Mouse (Mus musculus) c-Kit-positive CD71-negative TER-119-negative erythroid progenitor cells, embryonic 14.5 days (primary cell): ENCODE data around the gene Sh3kbp1.
"Not testable (repeated sequence)": the region's sequence is repeated elsewhere in the genome, so short reads cannot be mapped to it uniquely, and the experiment has no call there.

Source experiments
- DNase-seq: peaks from one replicate; pipeline ENCODE4 v3.0.0-alpha.2; 2013; ENCODE audit warnings: low read depth

Sh3kbp1 gene

DNA sequence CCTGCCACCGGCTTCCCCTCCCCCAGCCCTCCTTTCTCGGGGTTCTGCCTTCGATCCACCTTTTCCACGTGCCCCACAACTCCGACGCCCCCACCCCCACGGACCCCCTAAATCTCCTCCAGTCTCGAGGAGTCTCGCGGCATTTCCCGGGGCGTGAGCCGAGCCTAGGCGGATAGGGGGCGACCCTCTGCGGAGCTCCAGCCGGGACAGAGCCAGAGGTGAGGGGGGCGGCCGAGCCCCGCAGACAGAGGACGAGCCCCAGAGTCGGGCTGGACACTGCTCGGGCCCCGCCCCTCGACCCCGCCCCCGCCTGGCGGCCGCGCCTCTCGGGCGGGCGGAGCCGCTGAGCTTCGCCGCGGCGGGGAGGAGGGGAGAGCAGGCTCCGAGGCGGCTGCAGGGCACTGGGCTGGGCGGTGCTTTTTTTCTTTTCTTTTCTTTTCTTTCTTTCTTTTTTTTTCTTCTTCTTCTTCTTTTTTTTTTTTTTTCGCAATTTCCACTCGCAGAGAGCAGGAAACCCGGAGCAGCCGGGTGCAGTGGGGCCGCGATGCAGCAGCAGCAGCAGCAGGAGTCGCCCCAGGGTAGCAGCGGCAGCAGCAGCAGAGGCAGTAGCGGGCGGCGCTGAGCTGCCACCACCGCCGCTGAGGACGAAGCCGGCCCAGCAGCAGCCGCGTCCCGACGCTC is at the start of gene Sh3kbp1:
TSS of gene Sh3kbp1 (plus strand) at position 366 of the 681 bp plus-strand sequence.
- DNase-seq, result no peak

DNA sequence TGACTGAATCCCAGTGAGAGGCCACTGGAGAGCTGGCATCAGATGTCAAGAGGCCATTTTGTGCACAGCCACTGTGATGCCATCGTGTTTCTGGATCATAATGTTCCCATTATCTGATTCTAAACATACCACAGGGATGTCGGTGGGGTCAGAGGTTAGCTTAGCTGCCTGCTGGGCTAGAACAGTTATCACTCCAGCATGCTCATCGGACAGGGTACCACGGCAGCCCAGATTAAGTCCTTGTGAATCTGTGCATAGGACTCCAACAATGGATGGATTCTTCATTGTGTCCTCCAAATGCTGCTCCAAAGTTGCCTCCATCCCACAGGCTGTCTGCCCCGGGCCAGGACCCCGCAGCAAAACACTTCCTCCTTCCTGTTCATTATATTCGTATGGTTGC is 42.3 kb upstream of the Sh3kbp1 start:
- not testable (repeated sequence) for DNase-seq

DNA sequence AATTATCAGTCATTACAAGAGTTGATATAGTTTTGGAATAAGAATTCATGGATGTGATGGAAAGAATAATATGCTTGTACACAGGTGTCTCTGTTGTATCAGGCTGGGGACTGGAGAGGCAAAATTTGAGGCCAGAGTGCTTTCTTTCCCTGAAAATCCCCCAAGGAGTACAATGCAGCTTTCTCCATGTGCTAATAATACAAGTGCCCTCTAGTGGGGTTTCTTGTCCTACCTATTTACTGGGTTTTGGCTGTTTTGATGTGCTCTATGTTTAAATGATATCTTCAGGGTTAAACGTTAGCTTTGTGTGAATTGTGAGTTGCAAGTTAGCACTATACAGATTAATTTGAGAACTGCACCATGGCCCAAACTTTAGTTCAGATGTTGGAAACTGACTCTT is 35.4 kb upstream of the Sh3kbp1 start:
- DNase-seq, result no peak

DNA sequence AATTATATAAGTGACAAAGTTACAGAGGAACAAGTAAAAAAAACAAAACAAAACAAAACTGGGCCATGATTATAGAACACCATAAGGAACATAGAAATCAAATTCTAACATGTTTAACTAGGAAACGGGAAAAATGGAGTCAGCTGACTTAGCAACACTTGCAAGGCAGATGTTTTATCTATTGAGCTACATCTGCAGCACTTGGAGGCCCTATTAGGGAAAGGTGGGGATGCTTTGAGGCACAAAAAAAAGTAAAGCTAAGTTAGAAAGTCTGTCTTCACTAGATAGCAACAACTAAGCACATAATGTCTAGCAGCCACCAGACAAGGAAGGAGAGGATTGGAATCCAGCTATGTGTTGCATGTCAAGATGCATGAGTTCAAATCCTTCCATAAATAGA is 29.6 kb upstream of the Sh3kbp1 start:
- peak; percentile 8 for DNase-seq

DNA sequence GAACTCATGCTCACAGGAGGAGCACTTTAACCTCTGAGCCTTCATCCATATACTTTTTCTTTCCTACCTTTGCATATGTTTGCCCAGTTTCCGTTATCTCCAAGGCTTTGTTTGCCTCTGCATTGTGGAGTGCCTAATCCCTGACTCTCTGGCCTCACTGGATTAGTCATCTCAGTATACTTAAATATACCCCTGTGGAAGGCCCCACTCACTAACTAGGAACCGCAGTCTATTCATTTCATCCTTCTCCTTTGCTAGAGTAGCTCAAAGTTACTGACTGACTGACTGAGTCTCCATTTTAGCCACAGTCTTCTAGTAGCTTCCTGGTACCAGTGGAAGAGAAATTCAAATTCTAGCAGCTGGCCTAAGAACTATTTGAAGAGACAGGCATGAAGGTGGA is 22.2 kb upstream of the Sh3kbp1 start:
- no peak for DNase-seq

DNA sequence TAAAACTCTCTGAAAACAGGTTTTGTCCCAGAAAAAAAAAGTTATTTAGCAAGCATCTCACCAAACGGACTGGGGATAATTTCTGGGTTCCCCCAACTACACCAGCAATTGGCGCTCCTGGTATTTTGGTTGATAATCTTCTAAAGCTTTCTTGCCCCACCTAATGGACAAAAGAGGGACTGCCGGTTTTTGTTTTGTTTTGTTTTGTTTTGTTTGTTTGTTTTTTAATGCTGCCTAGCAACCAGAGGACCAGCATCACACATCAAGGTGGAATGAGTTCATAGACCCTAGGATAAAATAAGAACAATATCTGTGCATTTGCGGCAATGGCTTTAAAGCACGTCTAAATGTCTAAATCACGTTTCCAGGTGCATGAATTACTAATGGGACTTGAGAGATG is 20.1 kb upstream of the Sh3kbp1 start:
- peak; percentile 34 for DNase-seq

DNA sequence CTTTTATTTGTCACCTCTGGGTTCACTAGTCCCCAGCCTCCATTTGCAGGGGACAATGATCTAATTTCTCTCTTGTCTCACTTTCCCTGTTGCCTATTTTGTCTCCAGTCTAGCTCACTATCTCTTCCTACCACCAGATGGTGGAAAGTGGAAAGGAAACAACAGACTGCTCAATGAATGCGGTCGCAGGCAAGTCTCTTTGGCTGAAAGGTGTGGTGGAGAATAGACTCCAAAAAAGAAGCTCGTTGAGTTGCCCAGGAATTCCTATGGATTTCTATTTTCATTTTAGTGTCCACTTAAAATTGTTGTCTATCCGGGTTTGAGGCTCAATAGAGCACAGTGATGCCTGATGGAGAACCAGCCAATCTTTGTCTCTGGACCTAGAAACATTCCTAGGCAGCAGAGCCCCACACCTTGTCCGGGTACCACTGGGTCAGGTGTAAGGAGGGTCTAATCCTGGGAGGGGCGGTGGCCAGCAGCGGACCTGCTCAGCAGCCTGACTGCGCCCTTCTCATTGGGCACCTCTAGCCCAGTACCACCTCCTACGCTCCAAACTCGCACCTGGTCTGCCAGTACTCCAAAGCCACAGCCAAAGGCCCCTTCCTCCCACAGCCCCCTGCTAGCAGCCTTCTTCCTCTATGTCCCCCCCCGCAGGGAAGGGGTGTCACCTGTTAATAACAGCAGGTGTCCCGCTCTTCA is 715 bp upstream of the Sh3kbp1 start:
- no peak for DNase-seq

DNA sequence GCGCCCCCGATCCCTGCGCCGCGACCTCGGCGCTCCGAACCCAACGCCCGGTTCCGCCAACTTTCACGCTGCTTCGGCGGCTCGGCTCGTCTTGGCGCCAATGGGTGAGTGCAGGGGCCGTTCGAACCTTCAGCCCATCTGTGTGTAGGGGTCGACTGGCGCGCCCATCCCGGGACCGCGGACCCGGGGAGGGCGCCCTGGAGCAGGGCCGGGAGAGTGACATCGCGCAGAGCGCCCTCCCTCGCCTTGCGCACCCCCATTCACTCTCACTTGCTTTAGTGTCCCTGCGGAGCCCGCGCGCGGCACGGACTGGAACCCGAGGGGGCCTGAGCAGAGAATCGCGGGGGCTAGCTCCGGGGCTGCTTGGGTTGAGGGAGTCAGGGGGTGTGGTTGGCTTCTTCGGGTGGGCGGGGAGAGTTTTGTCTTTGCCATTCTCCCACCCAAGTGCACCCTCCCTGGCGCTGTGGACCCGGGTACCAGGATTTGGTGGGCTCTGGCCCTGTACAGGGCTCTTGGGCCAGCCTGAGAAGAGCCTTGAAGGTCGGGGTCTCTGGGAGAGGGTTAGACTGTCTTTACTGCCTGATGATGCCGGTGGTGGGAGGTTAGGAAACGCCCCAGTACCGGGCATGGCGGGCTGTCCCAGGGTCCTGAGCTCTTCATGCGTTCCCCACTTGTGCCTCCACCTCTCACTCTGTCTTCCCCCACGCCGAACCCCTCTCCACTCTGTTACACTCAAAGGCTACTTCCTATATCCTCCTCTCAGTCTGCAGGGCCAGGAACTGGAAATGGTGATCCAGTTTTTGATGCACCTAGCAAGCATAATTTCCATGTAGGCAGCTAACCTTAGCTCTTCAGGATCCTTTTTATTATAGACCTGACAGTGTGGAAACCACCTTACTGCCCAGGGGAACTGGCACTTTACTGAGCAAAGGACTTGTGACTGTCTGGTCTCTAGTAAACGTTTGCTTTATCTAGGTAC is 805 bp downstream of the Sh3kbp1 start:
- no peak for DNase-seq

DNA sequence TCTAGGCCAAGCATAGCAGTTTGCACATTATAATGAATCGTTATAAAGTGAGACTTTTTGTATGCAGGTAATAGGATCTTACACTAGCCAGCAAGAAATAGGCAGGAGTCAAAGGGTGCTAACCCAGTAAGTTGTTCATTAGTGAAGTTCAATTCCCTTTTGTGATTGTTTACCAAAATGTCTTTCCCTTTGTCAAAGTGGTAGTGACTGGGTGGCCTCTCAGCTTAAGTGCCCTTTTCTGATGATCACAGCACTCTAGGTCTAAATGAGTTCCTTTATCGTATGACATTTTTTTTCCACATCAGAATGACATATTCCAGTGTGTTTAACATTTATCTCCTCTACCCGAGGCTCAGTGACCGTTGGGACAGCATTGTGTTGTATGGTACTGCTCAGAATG is 1.6 kb downstream of the Sh3kbp1 start:
- DNase-seq, result no peak

DNA sequence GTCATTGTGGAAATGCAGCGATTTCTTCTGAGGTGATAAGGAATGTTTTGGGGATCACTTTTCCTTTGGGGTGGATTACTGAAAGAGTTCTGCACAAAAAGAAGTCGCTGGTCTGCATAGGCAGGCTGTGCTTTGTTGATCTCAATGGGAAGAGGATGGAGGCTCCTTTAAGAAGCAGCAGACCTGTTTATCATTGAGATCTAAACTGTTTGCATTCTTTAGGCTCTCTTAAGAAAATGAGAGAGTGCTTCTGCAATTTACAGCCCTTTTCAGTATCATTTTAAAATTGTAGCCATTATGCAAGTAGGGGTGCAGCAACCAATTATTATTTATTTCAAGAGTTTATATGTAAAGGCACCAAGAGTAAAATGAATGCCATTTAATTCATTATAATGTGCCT is 2.1 kb downstream of the Sh3kbp1 start:
- DNase-seq, result no peak

DNA sequence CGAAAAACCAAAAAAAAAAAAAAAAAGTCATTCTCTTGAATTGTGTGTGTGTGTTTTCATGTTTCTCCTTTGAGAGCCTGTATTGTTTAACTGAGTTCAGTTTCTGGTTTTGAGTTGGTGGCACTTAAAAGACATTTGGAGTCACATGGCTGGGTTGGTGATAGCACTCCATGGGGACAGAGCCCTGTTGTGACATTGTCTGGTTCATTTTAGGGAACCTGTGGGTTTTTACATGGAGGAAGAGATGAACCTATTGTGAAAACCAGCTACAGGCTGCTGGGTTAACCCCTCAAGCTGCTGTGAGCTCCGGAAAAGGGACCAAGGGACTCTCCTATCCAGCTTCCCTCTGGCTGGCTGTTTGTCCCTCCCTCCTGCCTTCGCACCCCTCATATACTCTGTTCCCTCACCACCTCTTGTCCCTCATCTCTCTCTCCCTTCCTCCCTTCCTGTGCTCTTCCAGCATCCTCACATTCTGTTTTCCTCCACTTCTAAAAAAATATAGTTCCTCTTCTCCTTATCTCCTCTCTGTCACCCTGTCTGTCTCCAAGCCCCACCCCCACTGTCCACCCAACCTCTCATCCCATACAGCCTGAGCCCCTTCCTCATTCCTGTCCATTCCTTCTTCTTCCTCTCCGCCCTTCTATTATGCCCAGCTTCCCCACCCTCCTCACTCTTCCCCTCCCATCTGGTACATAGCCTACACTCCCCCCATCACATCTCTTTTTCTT is 11.6 kb downstream of the Sh3kbp1 start:
- DNase-seq, result no peak

DNA sequence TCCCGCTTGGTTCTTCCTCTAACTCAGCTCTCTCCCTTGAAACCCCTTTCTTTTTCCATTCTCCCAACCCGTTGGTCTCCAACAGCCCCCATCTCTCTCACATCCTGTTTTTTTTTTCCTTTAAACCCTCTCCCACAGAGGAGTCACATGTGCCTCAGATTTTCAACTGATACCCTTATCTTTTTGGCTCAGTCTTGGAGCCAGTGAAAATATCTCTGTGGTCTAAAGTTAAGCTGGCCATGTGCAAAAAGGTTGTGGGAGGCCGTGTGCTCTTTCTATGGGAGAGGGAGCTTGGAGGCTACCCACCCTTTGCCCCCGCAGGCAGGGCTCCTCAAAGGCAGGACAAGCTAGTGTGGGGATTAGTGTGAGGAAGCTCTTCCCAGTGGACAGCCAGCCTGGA is 12.9 kb downstream of the Sh3kbp1 start:
- DNase-seq, result no peak

DNA sequence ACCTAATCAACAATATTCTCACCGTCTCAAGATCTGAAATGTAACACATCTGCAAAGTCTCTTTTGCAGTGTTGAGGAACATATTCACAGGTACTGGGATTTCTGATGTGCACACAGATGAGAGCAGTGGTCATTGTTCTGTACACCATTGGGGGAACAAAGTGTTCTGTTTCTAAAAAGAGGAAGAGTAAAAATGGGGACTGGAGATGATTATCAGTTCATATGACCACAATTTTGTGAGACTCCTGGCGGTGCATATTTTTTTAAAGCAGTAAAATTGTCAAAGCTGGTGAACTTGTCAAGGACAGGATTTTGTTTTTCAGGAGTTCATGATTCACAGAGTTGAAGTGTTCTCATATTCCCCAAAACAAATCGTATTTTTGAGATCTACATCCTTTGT is 18.2 kb downstream of the Sh3kbp1 start:
- DNase-seq, result no peak

DNA sequence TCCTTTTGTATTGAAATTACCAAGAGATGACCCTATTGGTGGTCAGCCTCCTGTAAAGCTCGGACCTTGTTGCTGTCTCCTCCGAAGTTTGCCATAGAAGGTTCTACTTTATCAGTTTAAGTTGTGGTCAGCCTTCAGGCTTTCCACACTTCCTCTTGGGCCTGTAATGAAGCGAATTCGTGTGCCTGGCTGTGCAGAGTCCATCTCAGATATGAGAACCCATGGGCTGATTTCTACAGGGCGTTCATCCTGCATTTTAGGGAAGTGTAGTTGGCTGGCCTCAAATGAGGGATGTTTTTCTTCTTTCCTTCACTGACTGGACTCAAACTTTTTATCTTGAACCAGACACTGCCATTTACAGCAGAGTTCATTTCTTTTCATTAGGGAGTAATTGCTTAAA is 20.5 kb downstream of the Sh3kbp1 start:
- no peak for DNase-seq

DNA sequence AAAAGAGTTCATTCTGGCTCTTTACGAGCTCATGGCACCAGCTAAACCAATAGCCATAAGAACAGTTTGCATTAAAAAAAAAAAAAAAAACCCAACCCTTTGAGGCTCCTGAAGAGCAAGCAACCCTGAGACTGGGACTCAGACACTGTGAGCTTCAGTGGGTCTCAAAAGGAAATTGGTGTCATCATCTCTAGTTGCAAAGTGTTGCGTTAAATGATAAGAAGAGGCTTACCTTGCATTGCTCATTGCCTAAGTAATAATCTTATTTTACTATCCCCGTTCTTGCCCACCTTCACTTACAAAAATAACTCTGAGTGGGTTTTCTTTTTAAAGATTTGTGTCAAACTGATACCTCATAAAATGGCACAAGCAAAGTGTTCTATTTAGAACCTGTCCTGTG is 21.5 kb downstream of the Sh3kbp1 start:
- DNase-seq, result no peak

DNA sequence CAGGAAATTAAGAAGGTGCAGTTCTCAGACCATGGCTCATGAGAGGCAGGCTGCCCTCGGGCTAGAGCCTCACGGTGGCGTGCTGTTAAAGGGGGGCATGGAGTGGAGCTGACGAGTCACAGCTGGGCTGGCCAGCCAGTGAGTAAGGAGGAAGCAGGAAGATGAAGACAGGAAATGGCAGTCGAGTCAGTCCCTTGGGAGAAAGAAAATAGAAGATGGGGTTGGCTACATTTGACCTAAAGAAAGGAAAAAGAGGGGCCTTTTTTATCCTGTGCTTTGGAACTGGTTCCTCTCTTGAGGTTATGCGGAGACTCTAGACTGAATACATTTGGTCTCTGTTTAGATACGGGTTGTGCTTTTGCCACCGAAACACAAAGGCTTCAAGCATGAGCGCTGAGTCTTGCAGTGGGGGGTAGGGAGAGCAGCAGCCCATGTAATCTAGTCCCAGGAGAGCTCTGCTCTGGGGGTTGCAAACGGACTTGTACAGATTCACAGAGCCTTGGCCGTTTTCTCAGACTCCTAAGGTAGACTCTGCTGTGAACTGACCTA is 23.1 kb downstream of the Sh3kbp1 start:
- no peak for DNase-seq

DNA sequence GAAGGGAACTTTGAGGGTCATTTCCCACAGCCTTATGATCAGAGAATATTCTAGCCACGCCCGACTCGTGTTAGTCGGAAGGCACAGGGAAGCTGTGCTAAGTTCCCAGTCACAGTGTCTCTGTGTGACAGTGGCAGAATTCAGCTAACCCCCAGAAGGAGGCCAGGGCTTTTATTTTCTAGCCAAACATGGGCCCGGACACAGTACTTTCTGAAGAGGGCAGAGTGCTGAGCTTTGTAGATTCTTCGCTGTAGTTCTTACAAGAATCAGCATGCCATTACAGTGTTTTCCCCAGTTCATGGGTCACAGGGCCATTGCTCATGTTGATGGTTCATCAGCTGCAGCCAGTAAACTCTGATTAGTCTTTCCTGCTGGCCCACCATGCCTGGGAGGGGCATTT is 23.7 kb downstream of the Sh3kbp1 start:
- no peak for DNase-seq

DNA sequence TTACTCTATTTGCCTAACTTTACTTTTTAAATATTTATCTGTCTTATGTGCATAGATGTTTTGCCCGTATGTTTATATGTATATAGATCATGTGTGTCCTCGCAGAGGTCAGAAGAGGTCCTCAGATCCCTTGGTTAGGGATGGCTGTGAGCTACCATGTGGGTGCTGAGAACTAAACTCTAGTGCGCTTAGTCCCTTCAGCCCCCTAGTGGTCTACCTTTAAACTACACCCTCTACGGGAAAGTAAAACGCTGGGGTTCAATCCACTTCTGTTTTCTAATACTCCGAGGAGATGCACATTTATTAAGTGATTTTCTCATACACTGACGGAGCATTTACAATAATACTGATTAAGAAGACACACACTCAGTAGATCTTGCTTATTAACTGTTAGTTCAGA is 44.3 kb downstream of the Sh3kbp1 start:
- no peak for DNase-seq

DNA sequence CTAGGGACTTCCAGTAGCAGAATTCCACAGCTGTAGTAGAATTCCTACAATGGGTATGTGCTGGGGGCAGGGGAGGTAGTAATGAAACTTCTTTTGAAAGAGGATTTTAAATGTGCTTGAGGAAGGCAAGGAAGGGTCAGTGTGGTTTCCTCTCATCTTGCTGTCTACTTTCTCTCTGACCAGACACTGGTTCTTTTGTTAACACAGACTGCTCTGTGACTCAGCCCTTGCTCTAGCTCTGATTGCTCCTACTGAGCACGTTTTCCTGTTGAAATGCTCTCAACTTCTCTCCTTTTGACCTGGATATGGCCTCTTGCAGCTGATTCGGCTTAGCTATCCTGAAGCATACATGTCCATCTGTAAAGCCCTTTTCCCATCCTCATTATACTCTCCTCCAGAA is 45.4 kb downstream of the Sh3kbp1 start:
- no peak for DNase-seq

DNA sequence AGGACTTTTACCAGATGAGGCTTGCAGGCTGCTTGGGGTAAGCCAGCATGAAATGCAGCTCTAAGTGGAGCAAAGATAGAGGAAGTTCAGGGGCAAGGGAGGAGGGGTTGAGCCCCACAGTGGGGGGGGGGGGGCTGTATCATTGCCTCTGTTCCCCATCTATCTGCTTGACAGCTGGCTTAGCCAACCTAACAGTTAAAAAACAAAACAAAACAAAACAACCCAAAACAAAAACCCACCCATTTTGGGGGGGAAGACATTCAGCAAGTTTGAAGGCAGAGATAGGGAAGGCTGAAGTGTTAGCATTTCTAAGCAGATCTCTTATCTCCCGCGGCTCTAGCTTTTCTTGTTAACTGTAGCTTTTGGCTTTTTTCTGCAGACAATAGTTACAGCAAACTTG is 49.2 kb downstream of the Sh3kbp1 start:
- no peak for DNase-seq

DNA sequence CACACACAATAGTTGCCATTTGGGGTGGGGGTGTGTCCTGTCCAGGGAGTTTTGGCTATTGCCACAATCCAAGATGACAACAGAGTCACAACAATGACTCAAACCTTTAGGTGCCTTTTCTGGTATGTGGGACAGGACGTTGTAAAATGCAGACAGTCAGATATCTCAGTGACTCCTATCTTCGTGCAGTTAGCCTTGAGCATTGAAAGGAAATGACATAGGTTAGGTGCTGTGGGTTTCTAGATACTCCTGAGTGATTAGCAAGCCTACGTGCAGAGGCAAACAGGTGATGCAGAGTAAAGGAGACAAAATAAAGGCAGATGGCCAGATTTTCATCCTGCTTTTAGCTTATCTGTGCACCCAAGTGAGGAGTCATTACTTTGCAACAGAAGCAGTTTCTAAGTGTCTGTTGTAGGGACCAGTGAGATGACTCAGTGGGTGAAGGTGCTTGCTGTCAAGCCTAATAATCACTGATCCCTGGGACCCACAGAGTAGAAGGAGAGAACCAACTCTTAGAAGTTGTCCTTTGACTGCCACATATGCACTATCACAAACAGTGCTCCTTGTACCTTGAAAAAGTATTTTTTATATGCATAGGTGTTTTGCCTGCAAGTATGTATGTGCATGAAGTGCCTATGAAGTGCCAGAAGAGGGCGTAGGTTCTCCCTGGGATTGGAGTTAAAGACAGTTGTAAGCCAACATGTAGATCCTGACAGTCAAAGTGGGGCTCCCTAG is 50.7 kb downstream of the Sh3kbp1 start:
- no peak for DNase-seq
